29 mouse cellular contexts compared by ENCODE assay signal in the genomic region with DNA sequence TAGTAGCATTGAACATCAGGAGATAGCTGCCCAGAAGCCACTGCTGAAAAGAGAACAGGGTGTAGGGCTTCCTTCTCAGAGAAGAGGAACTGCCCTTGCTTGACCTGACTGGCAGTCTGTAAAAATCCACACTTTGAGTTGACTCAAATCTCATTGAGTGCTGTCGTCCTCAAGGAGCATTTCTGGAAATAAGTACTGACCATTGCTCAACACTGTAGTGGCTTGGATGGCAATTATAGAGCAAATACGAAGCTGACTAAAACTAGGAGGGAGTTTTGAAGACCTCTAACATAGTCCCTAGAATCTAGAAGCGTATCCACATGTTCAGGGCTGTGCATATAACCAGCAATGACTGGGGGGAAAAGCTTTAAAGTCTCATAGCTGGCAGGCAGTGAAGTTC.
A peak's percentile ranks its signal among the peaks of the same experiment; 100 is the strongest.
DNase-seq lines count a peak whose midpoint lies in the region; ATAC-seq and TF ChIP-seq lines count a peak whose summit lies in the region.
"Had no signal": no experiment of that assay in that cellular context is flagged by ENCODE, and none has a peak within 500 bp of the region (broad histone marks: within the 10 kb centered on the region; RNA-seq: fewer than 3 reads in every experiment).

No protein-coding gene starts in this region.

- no peaks in the 10 kb centered on the region for H3K4me1 ChIP-seq in lung, adult 2 months (ENCODE audit: control insufficient read depth, insufficient read depth, low read length)
- 0 out of 2 replicates have a peak, but pooled peaks cover 2% of the 10 kb centered on the region for H3K4me1 ChIP-seq in lung, embryonic 16.5 days (replicated peaks; ENCODE audit: control insufficient read depth, insufficient read depth, low read length)
- H3K4me1 ChIP-seq in liver, embryonic 11.5 days (replicated peaks; ENCODE audit: control insufficient read depth, insufficient read depth, low read length), result no peaks in the 10 kb centered on the region
- H3K4me1 ChIP-seq: embryonic facial prominence, embryonic 12.5 days; embryonic facial prominence, embryonic 15.5 days; forebrain, embryonic 15.5 days; heart, embryonic 12.5 days; heart, embryonic 15.5 days; hindbrain, embryonic 10.5 days; hindbrain, embryonic 13.5 days had no signal

- peak; percentile 39 for DNase-seq in lung, adult 2 months
- DNase-seq in lung, postnatal 14 days, result peak; percentile 50
- DNase-seq in liver, embryonic 11.5 days (ENCODE audit: low spot score), result no peak
- DNase-seq in cerebellum, postnatal 4 days (ENCODE audit: low spot score in 2 of 2), result no peak
- no peak for DNase-seq in left cerebral cortex, adult 8-10 months (ENCODE audit: low spot score in 2 of 2)
- DNase-seq: adrenal gland, postnatal 10 days; adrenal gland, postnatal 36 days; B cell, adult 2 months; cerebellum, adult 11 months; cerebellum, adult 2 months; cerebellum, postnatal 10 days; cerebellum, postnatal 36 days; gastrocnemius, postnatal 25 days; heart, adult 18-20 months; heart, postnatal 10 days; heart, postnatal 36 days had no signal

- H3K9ac ChIP-seq in lung, embryonic 16.5 days (ENCODE audit: low read length), result no peak overlapping the region
- H3K9ac ChIP-seq in liver, embryonic 11.5 days (ENCODE audit: low read depth, low read length), result no peak overlapping the region
- H3K9ac ChIP-seq: embryonic facial prominence, embryonic 12.5 days; embryonic facial prominence, embryonic 15.5 days; forebrain, embryonic 15.5 days; heart, embryonic 12.5 days; heart, embryonic 15.5 days; hindbrain, embryonic 13.5 days had no signal

- no peaks in the 10 kb centered on the region for H3K27me3 ChIP-seq in lung, embryonic 16.5 days (ENCODE audit: control insufficient read depth, insufficient read depth, low read depth, low read length)
- no peaks in the 10 kb centered on the region for H3K27me3 ChIP-seq in liver, embryonic 11.5 days (replicated peaks; ENCODE audit: control insufficient read depth, insufficient read depth, low read length)
- H3K27me3 ChIP-seq: CH12.LX; embryonic facial prominence, embryonic 12.5 days; embryonic facial prominence, embryonic 15.5 days; forebrain, embryonic 15.5 days; heart, embryonic 12.5 days; heart, embryonic 15.5 days; hindbrain, embryonic 13.5 days; Patski had no signal

- no peak for TF ChIP-seq POLR2A in lung, adult 2 months (IDR thresholded peaks at IDR 0.05; ENCODE audit: borderline replicate concordance, extremely low read depth, low read depth, low read length)

- H3K4me2 ChIP-seq in lung, embryonic 16.5 days (ENCODE audit: low read depth, low read length), result no peak overlapping the region
- no peak overlapping the region for H3K4me2 ChIP-seq in liver, embryonic 11.5 days
- H3K4me2 ChIP-seq: embryonic facial prominence, embryonic 12.5 days; embryonic facial prominence, embryonic 15.5 days; forebrain, embryonic 15.5 days; heart, embryonic 12.5 days; heart, embryonic 15.5 days; hindbrain, embryonic 13.5 days had no signal

- H3K27ac ChIP-seq in lung, embryonic 16.5 days (ENCODE audit: low read length), result peak overlapping the region; percentile 89
- no peak overlapping the region for H3K27ac ChIP-seq in liver, embryonic 11.5 days (ENCODE audit: low read depth, low read length)
- H3K27ac ChIP-seq: embryonic facial prominence, embryonic 12.5 days; embryonic facial prominence, embryonic 15.5 days; forebrain, embryonic 15.5 days; heart, embryonic 15.5 days; hindbrain, embryonic 10.5 days; hindbrain, embryonic 13.5 days had no signal

- H3K36me3 ChIP-seq in lung, embryonic 16.5 days (ENCODE audit: control insufficient read depth, insufficient read depth, low read length), result no peaks in the 10 kb centered on the region
- no peaks in the 10 kb centered on the region for H3K36me3 ChIP-seq in liver, embryonic 11.5 days (ENCODE audit: control insufficient read depth, insufficient read depth, low read length)
- H3K36me3 ChIP-seq: embryonic facial prominence, embryonic 12.5 days; embryonic facial prominence, embryonic 15.5 days; forebrain, embryonic 15.5 days; G1E; heart, embryonic 12.5 days; heart, embryonic 15.5 days; hindbrain, embryonic 10.5 days; hindbrain, embryonic 13.5 days had no signal

- peak; percentile 92 for ATAC-seq in lung, embryonic 16.5 days (ENCODE audit: low read depth)
- ATAC-seq in liver, embryonic 11.5 days (replicated peaks; ENCODE audit: low FRiP score), result no peak
- ATAC-seq in cerebellum, adult (ENCODE audit: insufficient number of reproducible peaks, low FRiP score, low TSS enrichment), result no peak
- ATAC-seq: forebrain, embryonic 15.5 days; hindbrain, embryonic 16.5 days; Patski had no signal

- TF ChIP-seq CTCF in lung, adult 2 months (IDR thresholded peaks at IDR 0.05; ENCODE audit: insufficient read depth, low read length), result no peak

- no peaks in the 10 kb centered on the region for H3K9me3 ChIP-seq in lung, embryonic 16.5 days (ENCODE audit: control insufficient read depth, low read length)
- H3K9me3 ChIP-seq in liver, embryonic 11.5 days (ENCODE audit: control insufficient read depth, low read length), result no peaks in the 10 kb centered on the region
- H3K9me3 ChIP-seq: embryonic facial prominence, embryonic 12.5 days; embryonic facial prominence, embryonic 15.5 days; forebrain, embryonic 15.5 days; G1E; heart, embryonic 12.5 days; heart, embryonic 15.5 days; hindbrain, embryonic 10.5 days; hindbrain, embryonic 13.5 days had no signal

- H3K4me3 ChIP-seq in lung, adult 2 months (replicated peaks; ENCODE audit: extremely low read depth, low read depth, low read length), result no peak overlapping the region
- no peak overlapping the region for H3K4me3 ChIP-seq in lung, embryonic 16.5 days (ENCODE audit: low read length)
- no peak overlapping the region for H3K4me3 ChIP-seq in liver, embryonic 11.5 days (ENCODE audit: low read depth, low read length)
- H3K4me3 ChIP-seq: embryonic facial prominence, embryonic 12.5 days; embryonic facial prominence, embryonic 15.5 days; forebrain, embryonic 15.5 days; heart, embryonic 12.5 days; heart, embryonic 15.5 days; hindbrain, embryonic 10.5 days; hindbrain, embryonic 13.5 days had no signal

- WGBS in lung, adult 2 months, result 52% methylated on average over 3 of the region's 3 CpGs
- 41% methylated on average over 3 of the region's 3 CpGs for WGBS in lung, embryonic 16.5 days
- 64% methylated on average over 3 of the region's 3 CpGs for WGBS in liver, embryonic 11.5 days

Comparison
In these comparisons a context has a peak if more than half of its experiments do, and no peak if none do; other contexts are left out.
1. DNase-seq: peak in lung, adult 2 months (single experiment) and lung, postnatal 14 days (single experiment); none in liver, embryonic 11.5 days (single experiment), cerebellum, postnatal 4 days (0 of 2) and left cerebral cortex, adult 8-10 months (0 of 2).